Mouse (Mus musculus) lung, postnatal 0 days (tissue): ENCODE results near the gene Hs6st1. TPM values are rescaled to one million over a fixed set of nuclear protein-coding genes. Genes with fewer than 3 reads are reported as not detected.

Experiments
- ATAC-seq: fragments of 200-750 bp; cut with Nextera tagmentation; 2 replicates; pipeline ENCODE4 v1.8.0; 2017; ENCODE audit warnings: moderate library complexity
- DNase-seq: peaks from one replicate; pipeline ENCODE4 v3.0.0-alpha.2; 2016; ENCODE audit warnings: low spot score
- H3K27ac ChIP-seq: fragments of 300-500 bp; sonication (generic); 2 replicates; pipeline ENCODE4 v1.5.1; 2014; ENCODE audit warnings: antibody characterized with exemption, mild to moderate bottlenecking, low read length, mixed read lengths
- H3K27me3 ChIP-seq: fragments of 300-500 bp; sonication (generic); replicated peaks from 2 replicates; pipeline ENCODE4 v1.6.1; 2014; ENCODE audit warnings: low read length, mixed read lengths; ENCODE audit not compliant: insufficient read depth
- H3K36me3 ChIP-seq: fragments of 300-500 bp; sonication (generic); 2 replicates; pipeline ENCODE4 v1.6.1; 2014; ENCODE audit warnings: low read length, mixed read lengths; ENCODE audit not compliant: insufficient read depth
- H3K4me1 ChIP-seq: fragments of 300-500 bp; sonication (generic); 2 replicates; pipeline ENCODE4 v1.6.1; 2014; ENCODE audit warnings: antibody characterized with exemption, low read depth, low read length, mixed read lengths; ENCODE audit not compliant: insufficient read depth
- H3K4me2 ChIP-seq: fragments of 300-500 bp; sonication (generic); replicated peaks from 2 replicates; pipeline ENCODE4 v1.6.1; 2014; ENCODE audit warnings: low read depth, mild to moderate bottlenecking, low read length, moderate library complexity, mixed read lengths
- H3K4me3 ChIP-seq: fragments of 300-500 bp; sonication (generic); 2 replicates; pipeline ENCODE4 v1.5.1; 2014; ENCODE audit warnings: low read depth, low read length
- H3K9ac ChIP-seq: fragments of 300-500 bp; sonication (generic); replicated peaks from 2 replicates; pipeline ENCODE4 v1.6.1; 2014; ENCODE audit warnings: low read depth, mild to moderate bottlenecking
- H3K9me3 ChIP-seq: fragments of 300-500 bp; sonication (generic); 2 replicates; pipeline ENCODE4 v1.6.1; 2016; ENCODE audit warnings: low read length, mixed read lengths
- CTCF ChIP-seq: IDR thresholded peaks from 2 replicates; pipeline ENCODE4 v1.5.1; 2016; ENCODE audit warnings: antibody characterized with exemption, mild to moderate bottlenecking
- EP300 ChIP-seq: IDR thresholded peaks from 2 replicates; pipeline ENCODE4 v1.6.1; 2016; ENCODE audit warnings: antibody characterized with exemption, mild to moderate bottlenecking, control low read depth
- WGBS: fragments of 180-500 bp; shearing (Covaris S2); extraction: QIAGEN DNeasy Blood & Tissue Kit; methylation state at CpG from one replicate; pipeline ENCODE4 v1.1.7; 2014; 5-methylcytosine and 5-hydroxymethylcytosine counted together
- polyA plus RNA-seq: library from polyadenylated mRNA; unstranded; fragments of >200 nt; fragmentation: Nextera tagmentation; extraction: Ambion mirVana; gene quantifications from 2 replicates; pipeline ENCODE4 v1.2.1, GENCODE M21; 2015

Gene Hs6st1
- polyA plus RNA-seq, 1 experiment from 2014 or later, result 4.9 TPM

- Histone ChIP-seq H3K9me3 (no peaks in the 10 kb centered on the region), H3K36me3 (no peaks in the 10 kb centered on the region), H3K9ac (no peak overlapping the region), H3K27me3 (no peaks in the 10 kb centered on the region), H3K27ac (no peak overlapping the region), H3K4me2 (no peak overlapping the region), H3K4me3 (no peak overlapping the region), H3K4me1 (peaks cover 17% of the 10 kb centered on the region)
- 22% methylated on average over 1 of the region's 1 CpGs for WGBS
- TF ChIP-seq CTCF (no peak), EP300 (no peak)
- DNase-seq (no peak), ATAC-seq (peak; percentile 43)
Observed at GRCm38 (mm10) chr1:36089481-36089880, 21.3 kb downstream of the Hs6st1 start.

DNA sequence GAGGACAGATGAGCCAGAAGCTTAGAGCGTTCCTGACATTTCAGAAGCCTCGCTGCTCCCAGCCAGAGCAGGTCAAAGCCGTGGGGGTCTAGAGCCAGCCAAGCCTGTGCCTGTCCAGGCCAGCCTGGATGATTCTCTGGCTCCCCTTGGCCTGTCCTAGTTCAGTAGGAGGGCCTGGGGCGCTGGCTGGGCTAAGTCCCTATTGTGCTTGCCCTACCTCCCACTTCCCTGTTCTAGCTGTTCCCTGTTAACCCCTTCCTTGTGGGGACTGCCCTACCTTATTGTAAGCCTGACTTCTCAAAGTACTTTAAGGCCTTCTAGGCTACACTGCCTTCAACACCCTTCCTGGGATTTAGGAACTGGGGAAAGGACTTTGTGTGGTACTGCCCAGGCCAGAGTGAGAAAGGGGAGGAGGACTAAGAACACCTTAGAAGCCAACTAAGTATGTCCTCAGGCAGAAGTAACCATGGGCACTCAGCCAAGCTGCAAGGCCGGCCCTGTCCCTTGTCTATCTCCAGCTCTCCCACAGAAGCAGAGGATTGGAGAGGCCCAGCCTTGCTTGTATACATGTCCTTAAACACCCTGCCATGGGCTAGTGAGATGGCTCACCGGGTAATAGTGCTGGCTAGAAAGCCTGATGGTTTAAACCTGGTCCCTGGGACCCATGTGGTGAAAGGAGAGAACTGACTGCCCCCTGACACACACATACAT is 22.0 kb downstream of the Hs6st1 start:
- Histone ChIP-seq H3K36me3 (no peaks in the 10 kb centered on the region), H3K9me3 (no peaks in the 10 kb centered on the region), H3K27me3 (no peaks in the 10 kb centered on the region), H3K4me3 (no peak overlapping the region), H3K4me1 (peaks cover 17% of the 10 kb centered on the region), H3K27ac (no peak overlapping the region), H3K4me2 (no peak overlapping the region), H3K9ac (no peak overlapping the region)
- peak; percentile 22 for ATAC-seq
- DNase-seq, result no peak
- WGBS, result 40% methylated on average over 6 of the region's 6 CpGs
- TF ChIP-seq EP300 (no peak), CTCF (no peak)

- H3K27me3 ChIP-seq, result no peaks in the 10 kb centered on the region
- no peak overlapping the region for H3K4me3 ChIP-seq
- H3K27ac ChIP-seq, result no peak overlapping the region
- no peaks in the 10 kb centered on the region for H3K36me3 ChIP-seq
- no peak overlapping the region for H3K9ac ChIP-seq
- WGBS, result 86% methylated on average over 4 of the region's 4 CpGs
- DNase-seq, result no peak
- H3K4me2 ChIP-seq, result no peak overlapping the region
- H3K9me3 ChIP-seq, result no peaks in the 10 kb centered on the region
- ATAC-seq, result peak; percentile 5
- no peak; the same call in 1 of the 2 replicates for TF ChIP-seq CTCF
- TF ChIP-seq EP300, result no peak
- peaks cover 17% of the 10 kb centered on the region for H3K4me1 ChIP-seq
Observed at GRCm38 (mm10) chr1:36090722-36091110, 22.5 kb downstream of the Hs6st1 start.

DNA sequence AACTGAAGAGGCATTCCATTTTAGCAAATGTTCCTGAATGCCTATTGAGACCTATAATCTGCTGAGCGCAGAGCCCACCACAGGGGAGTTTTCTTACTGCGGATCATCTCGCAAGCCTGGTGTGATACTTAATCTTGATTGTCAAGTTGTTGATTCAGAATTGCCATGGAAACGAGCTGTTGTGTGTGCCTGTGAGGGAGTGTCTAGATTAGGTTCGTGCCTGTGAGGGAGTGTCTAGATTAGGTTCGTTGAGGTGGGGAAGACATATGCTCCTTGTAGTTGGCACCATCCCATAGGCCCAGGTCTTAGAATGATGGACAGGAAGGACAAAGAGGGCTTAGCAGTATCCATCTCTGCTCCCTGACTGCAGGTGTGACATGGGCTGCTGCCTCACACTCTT is 23.0 kb downstream of the Hs6st1 start:
- Histone ChIP-seq H3K4me2 (no peak overlapping the region), H3K4me1 (peaks cover 17% of the 10 kb centered on the region), H3K27me3 (no peaks in the 10 kb centered on the region), H3K9me3 (no peaks in the 10 kb centered on the region), H3K27ac (no peak overlapping the region), H3K4me3 (no peak overlapping the region), H3K36me3 (no peaks in the 10 kb centered on the region), H3K9ac (no peak overlapping the region)
- TF ChIP-seq EP300 (no peak), CTCF (no peak)
- WGBS, result 62% methylated on average over 6 of the region's 6 CpGs
- no peak for DNase-seq
- ATAC-seq, result no peak

- Histone ChIP-seq H3K4me1 (peaks cover 14% of the 10 kb centered on the region), H3K27ac (no peak overlapping the region), H3K36me3 (no peaks in the 10 kb centered on the region), H3K9ac (no peak overlapping the region), H3K4me2 (no peak overlapping the region), H3K4me3 (no peak overlapping the region), H3K9me3 (no peaks in the 10 kb centered on the region), H3K27me3 (no peaks in the 10 kb centered on the region)
- no peak for ATAC-seq
- no peak for DNase-seq
- WGBS, result 92% methylated on average over 8 of the region's 8 CpGs
- TF ChIP-seq EP300 (no peak), CTCF (no peak)
Observed at GRCm38 (mm10) chr1:36093741-36094140, 25.5 kb downstream of the Hs6st1 start.

GRCm38 (mm10) chr1:36095423-36096272 is 27.4 kb downstream of the Hs6st1 start:
- peak; percentile 57 for DNase-seq
- Histone ChIP-seq H3K27me3 (no peaks in the 10 kb centered on the region), H3K36me3 (no peaks in the 10 kb centered on the region), H3K9ac (no peak overlapping the region), H3K4me2 (no peak overlapping the region), H3K9me3 (no peaks in the 10 kb centered on the region), H3K27ac (peak overlapping the region; percentile 27; the same call in 1 of the 2 replicates), H3K4me3 (no peak overlapping the region), H3K4me1 (no peaks in the 10 kb centered on the region)
- peak; percentile 73 for ATAC-seq
- TF ChIP-seq CTCF, result no peak
- no peak for TF ChIP-seq EP300
- 55% methylated on average over 12 of the region's 12 CpGs for WGBS
